Mouse (Mus musculus) mouse trophoblast stem cell (cell line): Measurements from ENCODE around the gene Mfrp.

Experiments
- in situ Hi-C, 2 experiments: fragments of 300-500 bp; cut with MseI, MboI; formaldehyde crosslinking; loops; 2 replicates in 1 of 2; 3 replicates in 1 of 2; pipeline ENCODE4 v1.15.1; 2025

Gene Mfrp

GRCm38 (mm10) chr9:44129633-44130032 lies 28.1 kb downstream of the Mfrp start:
- in situ Hi-C loops = no loop called here

GRCm38 (mm10) chr9:44130034-44130433 lies 28.5 kb downstream of the Mfrp start:
- in situ Hi-C loops = no loop called here

GRCm38 (mm10) chr9:44130581-44131275 lies 29.2 kb downstream of the Mfrp start:
- in situ Hi-C loops = no loop called here

GRCm38 (mm10) chr9:44131276-44131590 lies 29.7 kb downstream of the Mfrp start:
- in situ Hi-C loops = no loop called here

GRCm38 (mm10) chr9:44132200-44132599 lies 30.7 kb downstream of the Mfrp start:
- in situ Hi-C loops = no loop called here

- in situ Hi-C loops = no loop called here
These were observed 31.8 kb downstream of the Mfrp start for GRCm38 (mm10) chr9:44133287-44133686.

- in situ Hi-C loops = no loop called here
These were observed 32.7 kb downstream of the Mfrp start, which contains the start of gene Mcam for GRCm38 (mm10) chr9:44134101-44134850. Mcam (plus strand) TSS chr9:44134469.

GRCm38 (mm10) chr9:44134851-44135730 lies 33.6 kb downstream of the Mfrp start:
- in situ Hi-C loops = no loop called here

GRCm38 (mm10) chr9:44135731-44136411 lies 34.3 kb downstream of the Mfrp start:
- in situ Hi-C loops = no loop called here

GRCm38 (mm10) chr9:44137846-44138245 lies 36.3 kb downstream of the Mfrp start:
- in situ Hi-C loops = no loop called here

GRCm38 (mm10) chr9:44141951-44142350 lies 40.4 kb downstream of the Mfrp start:
- in situ Hi-C loops = no loop called here

- in situ Hi-C loops = no loop called here
These were observed 41.9 kb downstream of the Mfrp start for GRCm38 (mm10) chr9:44143421-44143820.

- in situ Hi-C loops = no loop called here
These were observed 42.6 kb downstream of the Mfrp start for GRCm38 (mm10) chr9:44144023-44144717.

GRCm38 (mm10) chr9:44144718-44145060 lies 43.2 kb downstream of the Mfrp start:
- in situ Hi-C loops = no loop called here

GRCm38 (mm10) chr9:44147290-44147689 lies 45.8 kb downstream of the Mfrp start:
- in situ Hi-C loops = no loop called here
